Mouse (Mus musculus) brown adipose tissue, adult 24 weeks (tissue): ENCODE results near the gene Pef1. TPM values are rescaled to one million over a fixed set of nuclear protein-coding genes. Genes with fewer than 3 reads are reported as not detected.

Source experiments
- H3K27ac ChIP-seq: fragments of 200-500 bp; replicated peaks from 2 replicates; pipeline ENCODE4 v1.5.1; 2012; ENCODE audit warnings: low read depth, mild to moderate bottlenecking, low read length
- H3K4me1 ChIP-seq: fragments of 200-500 bp; 2 replicates; pipeline ENCODE4 v1.6.1; 2012; ENCODE audit warnings: low read length, mixed read lengths; ENCODE audit not compliant: control insufficient read depth, insufficient read depth, insufficient read length
- H3K4me3 ChIP-seq: fragments of 200-500 bp; 2 replicates; pipeline ENCODE4 v1.5.1; 2012; ENCODE audit warnings: low read depth, mild to moderate bottlenecking, low read length, moderate library complexity; ENCODE audit not compliant: insufficient read depth
- polyA plus RNA-seq: library from polyadenylated mRNA; stranded (reverse); fragments of >200 nt; gene quantifications from 2 replicates; pipeline ENCODE4 v1.2.4, GENCODE M21; 2012; ENCODE audit not compliant: missing spikeins, insufficient read depth, insufficient read length

The Pef1 gene
- polyA plus RNA-seq, 1 experiment: 67.7 TPM

DNA sequence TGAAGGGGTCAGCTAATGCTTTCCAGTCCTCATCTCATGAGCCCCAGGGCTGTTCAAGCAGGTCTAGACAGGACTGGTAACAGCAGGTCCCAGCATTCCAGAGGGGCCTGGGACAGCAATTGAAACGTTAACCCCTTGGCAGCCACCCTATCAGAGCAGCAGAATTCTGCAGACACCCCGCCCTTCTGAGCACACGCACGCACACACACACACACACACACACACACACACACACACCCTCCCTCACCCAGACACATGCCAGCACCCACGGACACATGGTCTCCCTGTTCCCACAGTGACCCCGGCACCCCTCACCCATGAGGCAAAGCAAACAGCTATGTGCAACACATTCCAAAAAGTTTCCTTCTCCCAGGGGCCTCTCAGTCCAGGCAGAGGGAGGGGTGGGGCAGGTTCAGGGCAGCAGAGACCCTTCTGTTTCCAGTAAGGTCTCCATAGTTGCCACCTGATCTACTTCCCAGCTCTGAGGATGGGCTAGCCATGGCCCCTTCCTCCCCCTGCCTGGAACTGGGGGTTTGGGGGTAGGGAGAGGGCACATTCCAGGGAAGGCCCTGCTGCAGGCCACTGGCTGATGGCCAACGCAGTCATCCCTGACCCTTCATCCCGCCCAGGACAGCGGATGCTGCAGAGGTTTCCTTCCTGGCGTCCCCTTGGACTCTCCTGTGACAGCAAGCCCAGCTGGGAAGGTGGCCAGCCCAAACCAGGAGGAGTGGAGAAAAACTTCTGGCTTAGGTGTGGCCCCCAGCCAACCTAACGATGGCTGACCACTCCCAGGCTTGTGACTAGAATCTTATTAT, 69.8 kb downstream of the Pef1 start:
- Histone ChIP-seq H3K27ac (peak overlapping the region; percentile 94), H3K4me3 (peak overlapping the region; percentile 66), H3K4me1 (peaks cover 40% of the 10 kb centered on the region)

DNA sequence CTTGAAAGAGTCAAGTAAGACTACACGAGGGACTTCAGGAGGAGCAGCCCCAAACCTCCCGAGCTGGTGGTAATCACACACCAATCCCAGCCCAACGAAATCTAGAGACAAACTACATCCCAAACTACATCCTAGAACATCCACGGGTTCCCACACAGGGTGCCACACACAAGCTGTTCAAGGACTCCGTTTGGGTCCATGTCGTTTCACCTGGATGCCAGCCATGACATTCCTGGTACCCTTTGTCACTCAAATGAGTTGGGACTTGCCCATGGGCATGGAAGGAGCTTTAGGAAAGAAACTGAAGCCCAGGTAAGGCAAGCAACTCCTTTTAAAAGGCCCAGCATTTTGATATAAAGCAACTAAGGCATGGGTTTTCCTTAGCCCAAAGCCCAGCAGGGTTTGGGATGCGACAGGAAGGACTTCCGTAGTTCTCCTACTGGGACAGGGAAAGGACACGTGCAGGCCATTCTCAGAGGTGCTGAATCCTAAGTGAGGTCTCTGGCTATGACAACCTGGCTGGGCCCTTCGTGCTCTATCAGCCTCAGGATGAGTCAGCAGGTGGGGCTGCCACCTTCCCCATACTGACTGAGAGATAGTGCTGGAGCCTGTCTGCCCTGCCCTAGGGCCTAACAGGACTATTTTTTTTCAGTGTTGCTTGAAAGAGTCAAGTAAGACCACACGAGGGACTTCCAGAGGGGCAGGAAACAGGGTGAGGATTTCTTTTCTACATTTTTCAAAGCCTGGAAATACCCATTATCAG, 70.9 kb downstream of the Pef1 start:
- H3K4me1 ChIP-seq: peaks cover 42% of the 10 kb centered on the region
- peak overlapping the region; percentile 66 for H3K4me3 ChIP-seq

DNA sequence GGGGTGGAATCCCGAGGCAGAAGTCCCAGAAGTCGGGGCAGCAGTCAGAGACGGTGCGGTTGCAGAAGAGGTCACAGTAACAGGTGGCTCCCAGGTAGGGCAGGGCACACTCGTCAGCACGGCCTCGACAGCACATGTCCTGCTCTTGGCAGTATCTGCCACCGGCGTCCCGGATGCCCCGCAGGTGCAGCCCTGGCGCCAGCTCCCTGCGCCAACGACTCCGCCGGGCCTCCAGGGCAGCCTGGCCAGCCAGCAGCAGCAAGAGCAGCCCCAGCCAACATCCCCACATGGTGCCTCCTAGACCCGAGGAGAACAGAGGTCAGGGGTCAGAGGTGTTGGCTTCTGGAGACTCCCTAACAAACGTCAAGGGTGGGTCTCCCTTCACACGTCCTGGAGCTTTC, 71.6 kb downstream of the Pef1 start:
- peak overlapping the region; percentile 94 for H3K27ac ChIP-seq

More for the DNA sequence above, 70.9 kb downstream of the Pef1 start:
- H3K27ac ChIP-seq: peak overlapping the region; percentile 94

DNA sequence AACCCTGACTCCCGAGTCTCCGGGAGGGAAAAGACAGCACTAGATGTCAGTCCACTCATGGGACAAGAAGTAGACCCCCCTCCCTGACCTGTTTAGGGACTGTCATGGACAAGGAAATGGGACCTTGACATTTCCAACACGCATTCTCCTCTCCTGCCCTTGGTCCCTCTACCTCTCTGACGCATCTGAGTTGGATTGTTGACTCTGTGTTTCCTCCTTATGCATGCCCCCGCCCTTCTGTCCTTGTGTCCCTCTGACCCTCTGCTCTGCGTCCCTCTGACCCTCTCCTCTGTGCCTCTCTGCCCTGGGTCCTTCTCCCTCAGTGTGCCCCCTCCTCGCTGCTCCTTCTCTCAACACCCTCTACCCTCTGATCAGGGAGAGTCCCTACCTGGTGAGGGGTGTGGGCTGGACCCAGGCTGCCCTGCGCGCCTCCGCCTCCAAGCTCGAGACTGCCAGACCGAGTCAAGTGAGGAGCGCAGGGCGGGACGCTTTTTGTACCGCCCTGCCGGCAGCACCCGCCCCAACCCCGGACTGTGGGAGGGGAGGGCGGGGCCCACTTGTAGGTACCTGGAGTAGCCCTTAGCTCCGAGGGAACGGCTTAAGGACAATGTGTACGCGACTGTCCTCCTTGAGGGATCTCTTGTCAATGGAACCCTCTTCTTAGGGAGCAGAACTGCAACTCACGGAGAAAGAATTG, 72.1 kb downstream of the Pef1 start:
- H3K4me1 ChIP-seq: peaks cover 34% of the 10 kb centered on the region
- H3K27ac ChIP-seq: peak overlapping the region; percentile 98
- H3K4me3 ChIP-seq: peak overlapping the region; percentile 66

More for the DNA sequence above, 71.6 kb downstream of the Pef1 start:
- peak overlapping the region; percentile 66 for H3K4me3 ChIP-seq
- H3K4me1 ChIP-seq: peaks cover 40% of the 10 kb centered on the region

DNA sequence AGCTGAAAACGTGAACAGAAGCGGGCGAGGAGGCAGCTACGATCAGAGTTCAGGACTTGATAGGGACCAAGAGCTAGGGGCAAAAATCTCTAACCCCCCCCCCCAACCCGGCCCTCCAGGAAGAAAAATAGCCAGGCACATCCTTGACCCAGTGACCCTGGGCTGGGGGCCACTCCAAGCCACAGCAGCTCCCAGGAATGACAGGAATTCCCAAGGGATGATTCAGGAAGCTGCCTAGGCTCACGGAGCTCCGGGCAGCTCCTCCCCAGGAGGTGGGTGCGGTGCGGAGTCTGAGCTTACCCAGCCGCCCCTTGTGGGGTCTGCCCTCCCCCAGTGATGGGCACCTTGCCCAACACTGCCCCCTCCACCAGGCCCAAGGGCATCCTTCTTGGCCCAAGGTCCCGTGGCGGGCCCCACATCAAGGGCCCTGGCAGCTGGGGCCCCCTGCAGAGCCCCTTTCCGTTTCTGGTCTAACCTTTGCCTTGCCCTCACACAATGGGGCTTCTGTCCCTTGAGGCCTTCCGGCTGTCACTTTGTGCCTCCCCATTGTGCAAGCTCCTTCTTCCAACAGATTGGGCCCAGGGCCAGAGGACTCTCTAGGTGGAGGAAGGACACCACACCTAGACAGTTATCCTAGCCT, 72.8 kb downstream of the Pef1 start, which contains the start of gene Tinagl1:
Tinagl1 (minus strand) TSS at position 51 of the 640 bp plus-strand sequence.
- H3K27ac ChIP-seq: peak within 1 kb of the TSS; percentile 98
- H3K4me1 ChIP-seq: peaks cover 30% of the 10 kb centered on the region
- peak within 1 kb of the TSS; percentile 66 for H3K4me3 ChIP-seq

DNA sequence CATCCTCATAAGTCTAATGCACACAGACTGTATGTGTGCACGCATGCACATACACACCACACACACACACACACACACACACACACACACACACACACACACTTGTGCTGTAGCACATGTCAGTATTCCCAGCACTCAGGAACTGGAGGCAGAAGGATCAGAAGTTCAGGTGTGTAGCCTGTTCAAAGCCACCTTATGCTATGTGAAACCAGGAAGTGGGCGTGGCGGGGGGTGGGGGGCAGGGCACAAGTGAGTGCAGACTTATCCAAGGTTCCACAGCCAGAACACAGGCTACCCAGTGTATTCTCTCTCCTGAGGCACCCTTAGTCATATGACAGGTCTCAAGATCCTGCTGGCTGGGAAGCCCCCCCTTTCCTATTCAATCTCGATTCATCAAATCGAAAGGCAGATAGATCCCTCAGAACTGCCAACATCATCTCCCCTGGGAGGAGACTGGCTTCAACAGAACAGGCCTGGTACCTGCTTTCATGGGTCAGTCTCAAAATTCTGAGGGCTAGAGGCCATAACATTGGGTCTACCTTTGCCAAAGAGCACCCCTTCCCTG, 73.9 kb downstream of the Pef1 start:
- Histone ChIP-seq H3K27ac (peak overlapping the region; percentile 98), H3K4me3 (no peak overlapping the region), H3K4me1 (peaks cover 30% of the 10 kb centered on the region)

DNA sequence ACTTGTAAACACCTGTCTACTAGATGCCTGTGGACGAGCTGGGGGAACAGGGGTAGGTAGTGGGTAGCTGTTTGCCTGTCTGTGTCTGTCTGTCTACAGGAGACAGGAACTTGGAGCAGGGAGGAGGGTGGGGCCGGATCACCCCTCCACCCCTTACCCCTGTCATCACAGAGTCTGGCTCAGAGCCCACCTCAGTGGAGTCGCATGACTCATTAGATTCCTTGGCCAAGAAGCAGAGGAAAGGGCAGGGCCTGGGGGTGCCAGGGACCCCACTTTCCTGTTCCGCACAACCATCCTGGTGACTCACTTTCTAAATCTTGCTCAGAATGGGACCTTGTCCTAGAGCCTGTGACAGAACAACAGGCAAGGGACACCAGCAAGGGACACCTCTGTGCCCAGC, 74.7 kb downstream of the Pef1 start:
- H3K4me3 ChIP-seq: no peak overlapping the region
- H3K4me1 ChIP-seq: peaks cover 26% of the 10 kb centered on the region
- peak overlapping the region; percentile 98 for H3K27ac ChIP-seq

DNA sequence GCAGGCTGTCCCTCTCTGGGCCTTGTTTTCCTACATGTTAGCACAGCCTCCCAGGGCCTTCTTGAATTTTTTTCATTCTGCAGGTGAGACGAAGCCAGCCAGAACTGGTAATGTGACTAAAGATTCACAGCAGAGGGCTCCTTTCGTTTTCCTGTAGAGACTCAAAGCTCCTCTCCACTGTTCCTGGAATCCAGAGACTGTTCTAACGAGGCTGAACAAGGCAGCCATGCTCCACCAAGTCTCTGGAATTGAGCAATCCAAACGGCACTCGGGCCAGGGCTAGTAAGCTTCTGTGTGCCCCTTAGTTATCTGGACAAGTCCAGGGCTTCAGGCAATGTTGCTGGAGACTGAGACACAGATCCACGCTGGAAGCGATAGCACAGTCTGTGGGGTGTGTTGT, 75.2 kb downstream of the Pef1 start:
- Histone ChIP-seq H3K4me3 (no peak overlapping the region), H3K4me1 (peaks cover 26% of the 10 kb centered on the region), H3K27ac (peak overlapping the region; percentile 98)

Other genes starting within 250 kb of the Pef1 start
- gene Spocd1, start 173.3 kb upstream of the Pef1 start, polyA plus RNA-seq: not detected in 2 replicates
- not detected in 2 replicates for gene Adgrb2, start 117.7 kb upstream of the Pef1 start, polyA plus RNA-seq
- 1.2 and 7.8 TPM in 2 replicates for gene Col16a1, start 54.7 kb upstream of the Pef1 start, polyA plus RNA-seq
- gene Hcrtr1, start 36.8 kb downstream of the Pef1 start, polyA plus RNA-seq: not detected in 2 replicates
- gene Tinagl1, start 72.6 kb downstream of the Pef1 start, polyA plus RNA-seq: 30.1 and 32.4 TPM in 2 replicates
- gene Gm853, start 119.8 kb downstream of the Pef1 start, polyA plus RNA-seq: not detected in 2 replicates
- gene Serinc2, start 176.6 kb downstream of the Pef1 start, polyA plus RNA-seq: 1.6 and 2.3 TPM in 2 replicates
- gene Fabp3, start 206.0 kb downstream of the Pef1 start, polyA plus RNA-seq: 1,247 and 2,143 TPM in 2 replicates
- gene Gm10570, start 206.1 kb downstream of the Pef1 start, polyA plus RNA-seq: 2.1 TPM in 1 of 2 replicates, not detected in the other